Mouse (Mus musculus): ENCODE measurements around the gene Cbln3.

Gene Cbln3

DNA sequence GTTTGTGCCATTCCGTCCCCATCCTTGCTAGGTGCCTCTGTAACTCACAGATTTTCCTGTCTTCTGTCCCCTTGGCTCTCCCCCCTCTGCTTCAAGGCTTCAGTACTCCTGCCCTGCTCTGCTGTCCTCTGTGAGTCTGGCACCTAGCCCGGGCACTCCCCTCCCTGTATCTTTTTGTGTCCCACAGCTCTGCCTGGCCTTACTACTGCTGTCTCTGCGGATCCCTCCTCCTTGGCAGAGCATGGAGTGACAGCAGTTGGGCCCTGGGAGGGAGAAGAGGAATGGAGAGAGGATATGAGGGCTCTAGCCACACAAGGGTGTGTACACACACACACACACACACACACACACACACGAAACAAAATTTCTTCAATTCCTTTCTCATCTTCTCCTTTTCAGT is at the start of gene Cbln3:
Gene Cbln3, minus strand, starts transcription at position 227 of the 400 bp plus-strand sequence.
- DNase-seq, result peak; percentile 76 to 83

DNA sequence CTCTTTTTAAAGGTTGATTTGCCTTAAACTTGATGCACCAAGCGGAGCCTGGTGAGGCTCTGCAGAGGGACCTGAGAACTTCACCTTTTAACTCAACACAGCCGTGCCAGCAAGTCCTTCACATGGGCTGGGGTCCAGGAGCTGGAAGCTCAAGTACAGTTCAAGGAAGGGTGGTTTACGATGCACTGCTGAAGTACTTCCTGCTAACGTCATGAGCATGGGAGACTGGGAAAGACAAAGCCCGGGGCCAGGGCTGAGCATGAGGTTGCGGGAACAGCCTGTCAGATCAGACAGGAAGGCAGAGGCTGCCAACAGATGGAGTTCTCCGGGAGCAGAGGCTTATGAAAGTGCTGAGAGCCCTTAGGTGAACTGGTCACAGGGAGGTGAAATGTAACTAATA is 49.4 kb upstream of the Cbln3 start:
- DNase-seq, result peak; percentile 55 to 71

DNA sequence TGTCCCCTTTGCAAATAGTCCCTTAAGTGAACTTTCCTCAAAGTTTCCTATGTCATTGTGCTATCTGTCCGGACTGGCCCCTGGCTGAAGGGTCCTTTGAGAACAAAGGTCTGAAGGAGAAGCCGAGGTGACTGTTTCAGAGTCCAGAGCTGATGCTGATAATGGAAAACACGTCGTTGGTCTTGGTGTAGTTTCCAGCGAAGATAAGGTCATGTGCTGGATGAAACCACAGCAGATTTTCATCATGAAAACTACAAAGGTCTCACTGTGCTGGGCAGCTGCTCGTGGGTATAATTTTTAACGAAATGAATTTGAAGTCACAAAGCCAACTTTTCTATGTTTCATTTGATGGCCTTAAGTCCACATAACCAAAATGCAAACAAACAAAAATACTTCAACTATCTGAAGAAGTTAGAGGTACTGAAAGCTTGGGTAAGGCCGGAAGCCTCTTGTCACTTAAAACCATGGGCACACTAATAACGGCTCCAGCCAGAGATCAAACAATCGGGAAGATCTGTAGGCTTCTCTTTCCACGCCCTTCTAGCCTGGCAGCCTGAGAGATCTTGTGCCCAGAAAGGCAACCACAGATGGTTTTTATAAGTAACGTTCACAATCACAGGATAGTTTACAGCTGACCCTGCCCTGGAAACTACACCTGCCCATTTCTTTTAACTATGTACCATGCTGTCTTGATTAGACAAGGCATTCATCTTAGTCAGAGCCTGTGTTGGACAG is 45.2 kb upstream of the Cbln3 start:
- DNase-seq, result no peak

DNA sequence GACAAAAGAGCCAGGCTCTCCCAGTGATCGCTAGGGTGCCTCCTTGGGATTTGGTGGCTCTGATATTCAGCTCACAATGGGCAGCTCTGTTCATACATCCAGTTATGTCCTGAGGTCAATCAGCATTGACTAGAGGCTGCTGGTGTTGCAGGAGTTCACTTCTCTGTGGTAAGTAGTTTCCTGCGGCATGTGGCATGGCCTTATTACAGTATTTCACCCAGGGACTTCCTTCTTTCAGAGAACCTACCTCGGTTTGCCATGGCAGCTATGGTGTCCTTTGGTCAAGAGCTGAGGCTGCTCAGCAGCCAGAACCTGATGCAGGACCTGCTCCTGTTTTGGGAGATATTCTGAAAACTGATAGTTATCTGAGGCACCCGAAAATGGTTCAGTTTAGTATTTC is 42.7 kb upstream of the Cbln3 start:
- DNase-seq, result no peak

DNA sequence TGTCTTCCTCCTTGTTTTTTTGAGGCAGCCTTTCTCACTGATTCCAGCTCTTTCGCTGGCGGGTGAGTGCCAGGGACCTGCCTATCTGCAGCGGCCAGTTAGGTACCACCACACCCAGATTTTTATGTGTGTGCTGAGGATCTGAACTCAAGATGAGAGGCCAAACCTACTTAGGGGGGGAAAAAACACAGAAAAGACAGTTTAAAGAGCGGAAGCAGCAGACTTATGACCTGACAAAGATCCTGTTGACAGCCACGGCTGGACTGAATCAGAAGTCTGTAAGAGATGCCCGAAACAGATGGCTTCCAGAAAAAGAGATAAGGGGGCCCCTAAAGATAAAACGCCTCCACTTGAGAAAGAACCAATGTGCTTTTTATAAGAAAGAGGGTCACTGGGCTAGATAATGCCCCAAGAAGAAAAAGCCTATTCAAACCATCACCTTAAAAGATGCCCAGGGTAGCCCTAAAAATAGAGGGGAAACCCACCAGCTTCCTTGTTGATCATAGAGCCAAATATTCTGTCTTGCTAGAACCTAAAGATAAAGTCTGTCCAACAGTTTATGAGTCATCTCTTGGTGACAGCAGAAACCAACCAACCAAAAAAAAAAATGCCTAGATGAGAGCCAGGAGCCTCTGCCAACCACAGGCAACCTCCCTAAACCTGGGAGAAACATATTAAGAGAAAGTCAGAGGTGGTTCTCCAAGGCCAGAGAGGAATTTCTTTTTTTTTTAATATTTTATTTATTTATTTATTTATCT is 38.5 kb upstream of the Cbln3 start:
- peak in 1 of 2 experiments; percentile 7 for DNase-seq

DNA sequence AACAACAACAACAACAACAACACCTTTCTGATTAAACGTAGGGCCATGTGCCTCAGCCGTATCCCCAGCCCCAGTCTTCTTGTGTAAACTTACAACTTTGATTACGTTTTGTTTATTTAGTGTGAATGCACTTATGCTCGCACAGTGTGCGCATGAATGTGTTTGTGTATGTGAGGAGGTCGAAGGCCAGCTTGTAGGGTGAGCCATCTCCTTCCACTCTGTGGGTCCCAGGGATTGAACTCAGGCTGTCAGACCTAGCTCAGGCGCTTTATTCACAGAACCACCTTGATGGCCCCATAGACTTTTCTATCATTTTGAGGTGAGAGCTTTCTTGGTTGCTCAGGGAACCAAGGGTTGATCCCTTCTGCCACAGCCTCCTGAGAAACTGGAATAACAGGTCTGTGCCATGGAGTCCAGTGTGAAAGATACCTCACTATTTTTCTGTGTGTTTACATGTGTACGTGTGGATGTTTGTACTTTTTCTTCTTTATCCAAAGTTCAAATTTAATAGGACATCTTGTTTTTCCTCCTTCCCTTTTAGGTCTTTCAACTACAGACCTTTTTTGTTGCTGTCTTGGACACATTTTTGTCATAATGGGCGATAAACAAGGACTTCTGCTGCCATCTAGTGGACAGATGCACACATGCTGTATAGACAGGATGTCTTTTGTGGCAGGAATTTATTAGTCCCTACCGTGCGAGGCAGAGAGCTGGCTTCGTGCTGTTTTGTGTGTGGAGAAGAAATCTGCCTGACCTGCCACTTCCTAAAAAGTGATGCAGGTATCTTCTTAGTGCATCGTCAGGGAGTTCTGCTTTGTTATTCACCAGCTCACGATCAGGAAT is 34.3 kb upstream of the Cbln3 start:
- peak; percentile 75 to 82 for DNase-seq

DNA sequence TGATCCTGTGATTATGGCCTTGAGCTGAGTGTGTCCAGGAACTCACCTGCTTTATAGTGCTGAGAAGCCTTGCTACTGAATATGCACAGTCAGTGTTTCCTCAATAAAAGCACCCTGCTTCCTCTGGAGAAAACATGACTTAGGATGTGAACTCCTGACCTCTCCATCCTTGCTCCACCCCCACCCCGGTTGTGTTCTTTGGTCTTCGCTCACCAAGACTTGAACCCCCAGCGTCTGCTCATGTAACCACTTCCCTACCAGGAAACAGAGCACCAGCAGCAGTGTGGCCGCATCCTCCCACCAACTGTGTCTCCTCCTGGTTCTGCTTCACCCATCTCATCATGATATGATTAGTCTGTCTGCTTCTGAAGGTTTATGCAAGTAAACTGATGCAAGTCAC is 29.2 kb upstream of the Cbln3 start:
- peak in 1 of 2 experiments; percentile 12 for DNase-seq

DNA sequence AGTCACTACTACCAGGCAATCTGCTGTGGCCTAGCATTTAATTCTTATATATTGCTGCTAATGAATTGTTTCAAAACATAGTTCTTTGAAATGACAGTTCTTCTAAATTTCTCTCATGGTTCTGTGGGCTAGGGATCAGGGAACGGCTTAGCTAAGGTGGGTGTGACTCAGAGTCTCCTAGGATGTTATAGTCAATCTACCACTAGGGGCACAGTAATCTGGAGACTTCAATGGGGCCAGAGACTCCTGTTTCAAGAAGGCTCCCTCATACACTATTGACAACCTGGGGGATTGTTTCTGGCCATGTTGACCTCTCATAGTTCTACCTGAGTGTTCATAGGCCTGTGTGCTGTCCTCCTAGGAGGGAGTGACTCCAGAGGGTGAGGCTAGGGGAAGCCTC is 21.3 kb upstream of the Cbln3 start:
- DNase-seq, result no peak

DNA sequence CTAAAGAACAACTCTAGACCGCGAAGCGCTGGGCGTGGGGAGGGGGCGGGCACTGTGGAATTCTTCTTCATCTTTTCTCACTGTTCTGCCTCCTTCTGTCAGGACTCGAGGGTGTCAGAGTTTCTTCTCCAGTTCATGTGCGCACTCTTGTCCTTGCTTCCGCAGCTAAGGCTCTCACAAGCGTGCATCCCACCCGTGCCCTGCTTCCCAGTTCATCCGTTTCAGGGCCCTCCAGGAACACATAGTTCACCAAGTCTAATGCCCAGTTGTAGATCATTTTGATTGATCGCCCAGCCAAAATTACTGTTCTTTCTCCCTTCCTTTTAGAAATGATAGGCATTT is 16.2 kb upstream of the Cbln3 start:
- no peak for DNase-seq

DNA sequence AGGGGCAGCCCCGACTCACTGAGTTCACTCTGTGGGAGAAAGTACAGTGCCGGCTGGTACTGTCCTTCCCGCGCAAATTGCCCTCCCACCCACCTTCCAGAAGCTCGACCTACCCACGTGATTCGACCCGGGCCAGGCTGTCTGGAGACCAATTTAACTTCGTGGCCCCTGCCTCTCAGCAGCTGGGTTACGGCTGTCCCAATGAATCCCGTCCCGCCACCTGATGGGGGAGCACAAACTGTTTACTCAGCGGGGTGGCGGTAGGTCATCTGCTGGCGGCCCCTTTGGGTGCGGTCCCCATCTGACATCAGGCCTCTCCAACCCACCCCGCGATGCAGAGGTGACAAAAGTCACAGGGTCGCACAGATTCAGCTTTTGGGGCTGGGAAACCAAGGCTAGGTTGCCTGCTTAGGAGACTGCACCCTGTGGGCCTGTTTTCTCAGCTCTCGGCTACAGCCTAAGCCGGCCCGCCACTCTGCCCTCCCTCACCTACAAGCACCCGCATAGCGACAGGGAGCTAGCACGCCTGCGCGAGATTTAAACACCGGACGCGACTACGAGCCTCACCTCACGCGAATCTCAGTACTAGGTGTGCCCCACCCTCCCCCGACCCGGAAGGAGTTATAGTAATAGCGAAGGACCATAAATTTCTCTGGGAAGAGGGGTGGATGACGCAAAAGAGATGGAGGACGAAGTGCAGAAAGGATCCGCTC is 15.7 kb upstream of the Cbln3 start, which contains the start of gene Sdr39u1:
Gene Sdr39u1, minus strand, starts transcription at position 593 of the 713 bp plus-strand sequence.
- peak; percentile 89 to 94 for DNase-seq

DNA sequence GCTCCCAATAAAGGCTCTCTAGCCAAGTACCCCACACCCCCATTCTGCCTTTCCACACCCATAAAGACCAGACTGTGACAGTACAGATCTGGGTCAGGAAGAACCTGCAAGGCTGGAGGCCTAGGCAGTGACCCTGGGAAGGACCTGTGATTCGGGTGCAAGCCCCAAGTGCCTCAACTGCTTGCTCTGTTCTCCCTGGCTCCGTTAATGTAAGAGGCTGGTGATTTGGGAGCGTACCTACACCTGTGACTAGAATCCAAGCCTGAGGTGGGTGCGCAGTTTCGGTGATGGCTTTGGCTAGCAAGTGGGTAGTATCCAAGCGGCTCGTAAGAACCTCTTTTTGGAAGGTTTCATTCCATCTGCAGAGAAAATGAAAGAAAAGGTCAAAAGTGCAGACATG is 14.8 kb upstream of the Cbln3 start:
- no peak for DNase-seq

DNA sequence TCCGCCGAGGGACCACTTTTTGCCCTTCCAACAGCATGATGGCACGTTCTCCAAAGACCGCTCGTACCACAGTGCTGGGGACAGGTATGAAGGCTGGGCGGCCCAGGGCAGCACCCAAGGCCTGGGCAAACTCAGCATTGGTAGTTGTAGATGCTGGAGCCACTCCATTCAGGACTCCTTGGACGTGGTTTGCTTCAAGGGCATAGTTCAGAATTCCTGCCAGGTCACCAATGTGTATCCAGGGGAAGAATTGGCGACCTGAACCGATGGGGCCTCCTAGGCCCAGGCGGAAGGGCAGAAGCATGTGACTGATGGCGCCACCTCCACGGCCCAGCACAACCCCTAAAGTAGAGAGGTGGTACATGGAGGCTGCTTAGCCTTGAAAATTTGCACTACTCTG is 13.5 kb upstream of the Cbln3 start:
- peak in 1 of 2 experiments; percentile 14 for DNase-seq

DNA sequence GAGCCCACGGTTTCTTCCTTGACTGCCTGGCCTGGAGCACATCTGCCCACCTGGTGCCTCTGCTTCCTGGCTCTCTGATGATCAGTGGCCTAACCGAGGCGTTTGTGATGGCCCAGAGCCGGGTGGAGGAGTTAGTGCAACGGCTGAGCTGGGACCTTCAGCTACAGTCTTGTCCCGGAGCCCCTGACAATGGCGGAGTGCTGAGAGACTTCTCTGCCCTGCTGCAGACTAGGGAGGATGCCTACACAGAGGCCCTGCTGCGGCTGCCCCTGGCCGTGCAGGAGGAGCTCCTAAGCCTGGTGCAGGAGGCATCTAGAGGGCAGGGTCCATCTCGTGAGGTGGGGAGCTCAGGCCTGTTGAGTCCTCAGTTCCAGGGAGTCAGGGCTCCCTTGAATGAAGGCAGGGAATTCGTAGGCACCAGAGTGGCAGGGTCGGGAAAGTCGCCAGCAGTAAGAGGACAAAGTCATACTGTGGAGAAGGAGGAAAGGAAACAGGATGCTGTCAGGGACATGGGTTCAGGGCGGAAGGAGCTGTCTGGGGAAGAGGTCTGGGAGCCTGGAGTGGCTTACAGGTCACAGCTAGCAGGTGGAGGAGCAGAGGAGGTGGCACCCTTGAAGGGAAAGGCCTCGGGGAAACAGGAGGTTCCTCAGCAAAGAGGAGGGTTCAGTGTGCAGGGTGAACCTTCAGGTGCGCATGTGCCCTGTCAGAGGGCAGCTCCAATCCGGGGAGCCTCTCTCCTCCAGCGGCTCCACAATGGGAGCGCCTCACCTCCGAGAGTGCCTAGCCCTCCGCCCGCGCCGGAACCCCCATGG is 2.6 kb upstream of the Cbln3 start:
- no peak for DNase-seq

DNA sequence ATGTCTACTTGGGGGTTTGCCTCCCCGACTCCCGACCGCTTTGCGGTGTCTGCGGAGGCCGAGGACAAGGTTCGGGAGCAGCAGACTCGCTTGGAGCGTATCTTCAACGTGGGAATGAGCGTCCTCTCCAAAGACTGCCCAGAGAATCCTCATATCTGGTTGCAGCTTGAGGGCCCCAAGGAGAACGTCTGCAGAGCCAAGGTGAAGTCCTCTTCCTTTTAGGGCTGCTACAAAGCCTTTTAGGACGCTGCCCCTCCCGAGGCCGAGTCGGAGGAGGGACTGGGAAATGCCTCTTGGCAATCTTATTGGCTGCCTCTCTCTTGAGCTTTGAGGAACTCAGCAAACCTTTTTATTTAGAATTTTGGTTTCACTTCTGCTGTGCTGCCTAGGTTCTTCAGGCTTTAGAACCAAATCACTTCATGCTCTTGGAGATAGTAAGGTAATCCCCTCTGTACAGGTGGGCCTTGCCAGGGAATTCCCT is 1.6 kb upstream of the Cbln3 start:
- peak; percentile 60 to 70 for DNase-seq

DNA sequence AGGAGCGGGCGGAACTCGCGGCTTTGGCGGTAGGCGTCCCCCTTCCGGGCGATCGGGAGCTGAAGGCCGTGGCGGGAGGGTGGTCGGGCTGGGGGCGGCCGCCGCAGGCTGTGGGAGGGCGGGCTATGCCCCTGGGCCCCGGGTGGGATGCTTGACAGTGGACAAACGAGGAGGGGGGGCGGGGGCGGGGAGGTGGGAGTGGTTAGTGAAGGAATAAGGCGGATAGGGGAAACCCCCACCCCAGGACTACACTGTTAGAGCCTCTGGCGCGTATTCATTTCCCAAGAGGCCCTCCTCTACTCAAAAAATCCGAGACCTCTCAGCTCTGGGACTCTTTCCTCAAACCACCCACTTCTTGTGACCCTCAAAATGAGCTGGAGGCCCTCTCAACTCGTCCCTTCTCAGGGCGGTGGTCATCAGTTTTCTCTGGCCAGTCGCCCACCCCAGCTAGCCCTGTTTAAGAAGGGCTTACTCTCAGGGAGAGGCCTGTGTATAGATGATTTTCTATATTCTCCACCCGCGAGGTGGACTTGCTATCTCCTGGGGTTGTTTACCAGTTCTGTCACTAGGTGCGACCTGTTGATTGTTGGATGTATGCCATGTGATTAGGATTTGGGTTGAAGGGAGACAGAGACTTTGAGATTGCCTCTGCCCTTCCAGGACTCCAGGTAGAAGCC is 1.1 kb upstream of the Cbln3 start:
- DNase-seq, result no peak

DNA sequence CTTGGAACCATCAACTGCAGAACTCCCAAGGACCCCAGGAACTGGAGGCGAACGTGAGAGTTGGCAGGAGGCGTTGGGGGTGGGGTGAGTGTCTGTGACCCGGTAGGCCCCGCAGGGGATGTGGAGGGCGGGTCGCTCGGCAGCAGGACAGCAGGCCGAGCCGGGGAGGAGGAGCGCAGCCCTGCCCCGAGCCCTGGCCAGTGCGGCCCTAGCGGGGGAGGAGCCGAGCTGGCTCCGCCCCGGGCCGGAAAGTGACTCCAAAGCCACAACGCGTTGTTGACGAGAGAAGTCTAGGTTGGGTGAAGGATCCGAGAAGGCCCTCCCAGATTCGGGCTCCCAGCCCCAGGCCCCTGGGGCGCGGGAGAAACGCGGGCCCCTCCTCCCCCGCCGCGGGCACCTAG is 521 bp upstream of the Cbln3 start, which contains the start of gene Khnyn:
Gene Khnyn, plus strand, starts transcription at position 235 of the 401 bp plus-strand sequence.
- peak; percentile 92 to 96 for DNase-seq

DNA sequence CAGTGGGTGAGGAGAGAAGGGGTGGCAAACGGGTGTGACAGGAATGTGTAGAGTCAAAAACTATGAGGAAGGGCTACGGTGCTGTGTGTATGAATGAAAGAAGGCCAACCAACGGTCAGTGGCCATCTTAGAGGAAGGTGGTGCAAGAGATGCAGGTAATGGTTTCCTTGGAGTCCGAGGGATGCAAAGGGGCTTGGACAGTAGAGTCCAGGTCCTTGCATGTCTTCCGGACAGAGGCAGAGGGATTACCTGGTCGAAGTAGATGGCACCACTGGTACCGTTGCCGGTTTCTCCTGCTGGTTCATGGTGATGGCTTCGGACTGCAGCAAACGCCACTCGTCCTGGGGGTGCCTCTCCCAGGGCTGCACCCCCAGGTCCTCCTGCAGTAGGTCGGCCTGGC is 529 bp downstream of the Cbln3 start:
- DNase-seq, result no peak

DNA sequence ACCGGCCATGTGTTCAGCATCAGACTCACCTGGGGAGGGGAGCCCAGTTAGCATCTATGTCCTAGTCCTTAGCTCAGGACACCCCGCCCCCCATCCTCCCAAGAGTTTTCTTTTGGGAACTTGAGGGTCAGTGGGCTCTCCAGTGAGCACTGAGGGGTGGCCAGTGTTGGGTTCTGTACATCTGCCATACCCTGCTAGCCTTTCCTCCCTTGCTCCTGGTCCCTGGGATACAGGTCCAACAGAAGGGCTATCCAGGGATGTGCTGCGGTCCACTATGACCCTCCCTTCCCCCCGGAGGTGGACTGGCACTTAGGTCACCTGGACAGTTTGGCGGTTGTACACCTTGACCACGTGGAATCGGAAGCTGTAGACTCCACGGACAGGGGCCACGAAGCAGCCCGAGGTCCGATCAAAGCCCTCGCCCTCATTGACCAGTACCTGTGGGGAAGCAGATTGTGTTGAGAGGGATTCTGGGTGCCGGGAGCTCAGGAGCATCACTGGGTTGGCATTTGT is 987 bp downstream of the Cbln3 start:
- no peak for DNase-seq

DNA sequence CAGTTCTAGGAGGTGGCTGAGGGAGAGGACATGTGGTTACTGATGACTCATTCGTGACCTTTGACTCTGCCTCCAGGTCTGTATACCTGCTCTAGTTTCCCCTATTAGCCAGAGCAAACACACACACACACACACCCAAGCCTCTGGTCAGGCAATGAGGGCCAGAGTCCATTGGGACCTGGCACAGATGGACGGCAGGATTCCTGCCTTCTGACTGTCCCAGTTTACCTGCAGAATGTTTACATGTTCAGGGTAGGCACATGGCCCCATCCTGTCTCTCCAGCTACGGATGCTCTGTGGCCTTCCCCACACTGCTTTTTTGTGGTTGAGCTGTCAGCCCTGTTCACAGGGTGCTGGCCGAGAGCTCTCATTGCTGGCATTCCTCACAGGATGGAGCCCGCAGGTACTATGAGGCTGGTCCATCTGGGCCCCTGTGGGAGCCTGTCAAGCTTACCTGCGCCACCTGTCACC is 2.0 kb downstream of the Cbln3 start:
- DNase-seq, result peak in 1 of 2 experiments; percentile 42

DNA sequence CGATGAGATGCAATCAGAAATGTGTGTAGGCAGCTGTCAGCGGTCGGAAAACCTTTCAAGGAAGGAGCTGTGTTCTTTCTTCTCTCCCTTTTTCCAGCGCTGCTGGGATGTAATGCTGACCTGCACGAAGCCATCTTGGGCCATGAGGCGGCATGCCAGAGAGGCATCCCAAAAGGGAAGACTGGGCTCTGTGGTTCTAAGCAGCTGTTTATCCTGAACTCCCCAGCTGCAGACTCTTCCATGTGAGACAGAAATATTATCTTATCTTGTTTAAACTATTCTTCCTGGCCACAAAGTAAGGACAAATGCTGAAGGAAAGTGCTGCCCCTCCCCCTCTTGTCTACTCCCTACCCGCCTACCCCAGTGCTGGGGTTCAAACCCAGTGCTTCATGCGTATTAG is 3.2 kb downstream of the Cbln3 start:
- DNase-seq, result no peak

DNA sequence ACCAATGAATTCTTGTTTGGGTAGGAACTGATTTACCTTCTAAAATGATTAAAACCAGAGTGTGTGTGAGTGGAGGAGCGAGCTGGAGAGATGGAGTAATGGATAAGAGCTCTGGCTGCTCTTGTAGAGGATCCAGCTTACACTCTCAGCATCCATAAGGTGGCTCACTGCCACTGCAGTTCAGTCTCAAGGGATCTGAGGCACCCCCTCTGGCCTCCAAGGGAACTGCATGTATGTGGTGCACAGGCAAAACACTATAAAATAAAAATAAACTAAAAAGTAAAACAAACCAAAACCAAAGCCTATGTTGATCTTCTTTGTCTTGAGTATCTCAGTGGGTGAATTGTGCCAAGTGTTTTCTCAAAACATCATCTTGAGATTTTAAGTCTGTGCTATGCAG is 4.6 kb downstream of the Cbln3 start:
- peak; percentile 91 to 93 for DNase-seq

All from kidney, postnatal 4 days (tissue).